In genomic region chr3:87996971-87997614, GRCm38 (mm10) we compare ENCODE assay signal across 8 mouse cellular contexts. TPM values are rescaled to one million over a fixed set of nuclear protein-coding genes. Genes with fewer than 3 reads are reported as not detected.
A peak's percentile ranks its signal among the peaks of the same experiment; 100 is the strongest.
DNase-seq lines count a peak whose midpoint lies in the region; ATAC-seq lines count a peak whose summit lies in the region.

No protein-coding gene starts in this region.

- peaks cover 100% of the 10 kb centered on the region for H3K27me3 ChIP-seq in forebrain, embryonic 10.5 days (ENCODE audit: poor library complexity, severe bottlenecking)
- peaks cover 98% of the 10 kb centered on the region for H3K27me3 ChIP-seq in kidney, embryonic 16.5 days (ENCODE audit: insufficient read depth, low read length)

- WGBS in forebrain, embryonic 10.5 days = under 1% methylated on average over 49 of the region's 49 CpGs
- WGBS in kidney, embryonic 16.5 days = under 1% methylated on average over 48 of the region's 49 CpGs

- H3K9ac ChIP-seq in kidney, embryonic 16.5 days (replicated peaks; ENCODE audit: low read length) = no peak overlapping the region

- H3K4me3 ChIP-seq in forebrain, embryonic 10.5 days = peak overlapping the region; percentile 51
- H3K4me3 ChIP-seq in kidney, embryonic 16.5 days (ENCODE audit: low read length) = peak overlapping the region; percentile 47

- no peak overlapping the region for H3K27ac ChIP-seq in forebrain, embryonic 10.5 days
- H3K27ac ChIP-seq in kidney, embryonic 16.5 days (ENCODE audit: low read length) = no peak overlapping the region

- H3K36me3 ChIP-seq in forebrain, embryonic 10.5 days (replicated peaks) = no peaks in the 10 kb centered on the region
- no peaks in the 10 kb centered on the region for H3K36me3 ChIP-seq in kidney, embryonic 16.5 days (ENCODE audit: insufficient read depth, low read length)

- DNase-seq in ovary, postnatal 36 days (ENCODE audit: low spot score) = peak; percentile 57
- no peak for DNase-seq in ovary, postnatal 10 days (ENCODE audit: low spot score)
- DNase-seq in forebrain, embryonic 10.5 days (ENCODE audit: extremely low spot score, low spot score) = peak; percentile 30
- peak; percentile 52 to 61 for DNase-seq in lung, postnatal 4 days
- no peak for DNase-seq in left cerebral cortex, postnatal 25 days (ENCODE audit: low spot score in 2 of 2)
- DNase-seq in cerebellum, postnatal 4 days (ENCODE audit: low spot score in 2 of 2) = no peak
- DNase-seq in right cerebral cortex, postnatal 36 days (ENCODE audit: low spot score in 2 of 2) = no peak

- H3K9me3 ChIP-seq in forebrain, embryonic 10.5 days = no peaks in the 10 kb centered on the region
- no peaks in the 10 kb centered on the region for H3K9me3 ChIP-seq in kidney, embryonic 16.5 days (ENCODE audit: low read length)

- intact Hi-C loops in left cerebral cortex, postnatal 25 days (cut with DNase I) = no loop called here

- H3K4me1 ChIP-seq in forebrain, embryonic 10.5 days = peaks cover 73% of the 10 kb centered on the region
- H3K4me1 ChIP-seq in kidney, embryonic 16.5 days (ENCODE audit: insufficient read depth, low read length) = peaks cover 18% of the 10 kb centered on the region

- peak overlapping the region; percentile 62 for H3K4me2 ChIP-seq in kidney, embryonic 16.5 days (replicated peaks; ENCODE audit: low read depth, low read length)

- peak; percentile 43; the same call in 1 of the 2 replicates for ATAC-seq in kidney, embryonic 16.5 days (ENCODE audit: low FRiP score, low TSS enrichment)

RNA-seq across cellular contexts. Expression of gene Bcan, which starts 2.9 kb away (rescaled TPM):
- polyA plus RNA-seq in forebrain, embryonic 10.5 days (2016; fragmentation: Nextera tagmentation; extraction: Ambion mirVana) = 0.17 TPM in 2 replicates
- 0.10 TPM in 1 of 2 replicates, not detected in the other for polyA plus RNA-seq in kidney, embryonic 16.5 days (2015; fragmentation: Nextera tagmentation; extraction: Ambion mirVana)
- 100 to 1,000 TPM; 257 to 284 TPM for total RNA-seq in left cerebral cortex, postnatal 25 days (2021)

RNA-seq across cellular contexts. Expression of gene Nes, which starts 26.2 kb away (rescaled TPM):
- 81.2 and 86.9 TPM in 2 replicates for polyA plus RNA-seq in forebrain, embryonic 10.5 days (2016; fragmentation: Nextera tagmentation; extraction: Ambion mirVana)
- 25.7 and 26.6 TPM in 2 replicates for polyA plus RNA-seq in kidney, embryonic 16.5 days (2015; fragmentation: Nextera tagmentation; extraction: Ambion mirVana)
- total RNA-seq in left cerebral cortex, postnatal 25 days (2021) = 1 to 10 TPM; 5.2 to 6.2 TPM

RNA-seq across cellular contexts. Expression of gene Hapln2, which starts 30.3 kb away (rescaled TPM):
- polyA plus RNA-seq in forebrain, embryonic 10.5 days (2016; fragmentation: Nextera tagmentation; extraction: Ambion mirVana) = not detected in 2 replicates
- 0.13 and 0.16 TPM in 2 replicates for polyA plus RNA-seq in kidney, embryonic 16.5 days (2015; fragmentation: Nextera tagmentation; extraction: Ambion mirVana)
- total RNA-seq in left cerebral cortex, postnatal 25 days (2021) = 1 to 10 TPM; 7.4 to 9.6 TPM

RNA-seq across cellular contexts. Expression of gene Gpatch4, which starts 45.8 kb away (rescaled TPM):
- polyA plus RNA-seq in forebrain, embryonic 10.5 days (2016; fragmentation: Nextera tagmentation; extraction: Ambion mirVana) = 52.4 and 54.5 TPM in 2 replicates
- polyA plus RNA-seq in kidney, embryonic 16.5 days (2015; fragmentation: Nextera tagmentation; extraction: Ambion mirVana) = 35.2 and 42.8 TPM in 2 replicates
- 10 to 100 TPM; 13.1 to 13.8 TPM for total RNA-seq in left cerebral cortex, postnatal 25 days (2021)

RNA-seq across cellular contexts. Expression of gene Crabp2, which starts 48.6 kb away (rescaled TPM):
- 834 and 866 TPM in 2 replicates for polyA plus RNA-seq in forebrain, embryonic 10.5 days (2016; fragmentation: Nextera tagmentation; extraction: Ambion mirVana)
- 62.0 and 67.8 TPM in 2 replicates for polyA plus RNA-seq in kidney, embryonic 16.5 days (2015; fragmentation: Nextera tagmentation; extraction: Ambion mirVana)
- 1 to 10 TPM; 3.9 to 5.7 TPM for total RNA-seq in left cerebral cortex, postnatal 25 days (2021)

Comparison
In these comparisons a context has a peak if more than half of its experiments do, and no peak if none do; other contexts are left out.
1. DNase-seq: peak in ovary, postnatal 36 days (single experiment), forebrain, embryonic 10.5 days (single experiment) and lung, postnatal 4 days (2 of 2); none in ovary, postnatal 10 days (single experiment), left cerebral cortex, postnatal 25 days (0 of 2), cerebellum, postnatal 4 days (0 of 2) and right cerebral cortex, postnatal 36 days (0 of 2).